10 mouse cellular contexts compared by ENCODE assay signal in genomic region chr11:52064398-52064797, GRCm38 (mm10). TPM values are rescaled to one million over a fixed set of nuclear protein-coding genes. Genes with fewer than 3 reads are reported as not detected.
DNase-seq lines count a peak whose midpoint lies in the region; ATAC-seq and TF ChIP-seq lines count a peak whose summit lies in the region.
"Had no signal": no experiment of that assay in that cellular context is flagged by ENCODE, and none has a peak within 500 bp of the region (broad histone marks: within the 10 kb centered on the region; RNA-seq: fewer than 3 reads in every experiment).

No protein-coding gene starts in this region.

- H3K27ac ChIP-seq in bone marrow macrophage, adult 2 months (ENCODE audit: insufficient read depth, low read depth, low read length) = no peak overlapping the region
- H3K27ac ChIP-seq in forebrain, embryonic 15.5 days (replicated peaks) = no peak overlapping the region
- H3K27ac ChIP-seq in hindbrain, embryonic 13.5 days = no peak overlapping the region

- no peak overlapping the region for H3K9ac ChIP-seq in forebrain, embryonic 15.5 days (replicated peaks)
- H3K9ac ChIP-seq in hindbrain, embryonic 13.5 days = no peak overlapping the region

- no peaks in the 10 kb centered on the region for H3K9me3 ChIP-seq in forebrain, embryonic 15.5 days
- no peaks in the 10 kb centered on the region for H3K9me3 ChIP-seq in hindbrain, embryonic 13.5 days
- H3K9me3 ChIP-seq: G1E had no signal

- TF ChIP-seq CTCF in bone marrow macrophage, adult 2 months (IDR thresholded peaks at IDR 0.05; ENCODE audit: low read depth, low read length) = peak; percentile 75

- H3K27me3 ChIP-seq in forebrain, embryonic 15.5 days = no peaks in the 10 kb centered on the region
- no peaks in the 10 kb centered on the region for H3K27me3 ChIP-seq in hindbrain, embryonic 13.5 days

- 57% methylated on average over 3 of the region's 3 CpGs for WGBS in forebrain, embryonic 15.5 days
- WGBS in hindbrain, embryonic 13.5 days = 50% methylated on average over 3 of the region's 3 CpGs

- H3K4me1 ChIP-seq in bone marrow macrophage, adult 2 months (ENCODE audit: control insufficient read depth, insufficient read depth, low read length) = peaks cover 8% of the 10 kb centered on the region
- H3K4me1 ChIP-seq in forebrain, embryonic 15.5 days = no peaks in the 10 kb centered on the region
- H3K4me1 ChIP-seq in hindbrain, embryonic 13.5 days (replicated peaks) = no peaks in the 10 kb centered on the region

- no peaks in the 10 kb centered on the region for H3K36me3 ChIP-seq in forebrain, embryonic 15.5 days
- no peaks in the 10 kb centered on the region for H3K36me3 ChIP-seq in hindbrain, embryonic 13.5 days
- H3K36me3 ChIP-seq: G1E had no signal

- TF ChIP-seq POLR2A in bone marrow macrophage, adult 2 months (IDR thresholded peaks at IDR 0.05; ENCODE audit: borderline replicate concordance, low read depth, low read length) = no peak

- no peak overlapping the region for H3K4me3 ChIP-seq in bone marrow macrophage, adult 2 months (ENCODE audit: insufficient read depth, low read length)
- H3K4me3 ChIP-seq in forebrain, embryonic 15.5 days = no peak overlapping the region
- no peak overlapping the region for H3K4me3 ChIP-seq in hindbrain, embryonic 13.5 days

- H3K4me2 ChIP-seq in forebrain, embryonic 15.5 days (replicated peaks) = no peak overlapping the region
- no peak overlapping the region for H3K4me2 ChIP-seq in hindbrain, embryonic 13.5 days

- peak; percentile 87 for DNase-seq in heart, adult 11 months
- no peak for DNase-seq in heart, postnatal 4 days
- DNase-seq in 416B (ENCODE audit: low read depth) = peak; percentile 83
- no peak for DNase-seq in left cerebral cortex, postnatal 4 days
- DNase-seq: kidney, adult 11 months had no signal

- intact Hi-C loops in left cerebral cortex, postnatal 4 days (cut with DNase I) = no loop called here

- ATAC-seq in megakaryocyte-erythroid progenitor cell, adult 5-6 weeks (replicated peaks; ENCODE audit: low FRiP score, low TSS enrichment, poor library complexity, severe bottlenecking) = peak; percentile 67; the same call in 1 of the 2 replicates
- no peak for ATAC-seq in forebrain, embryonic 15.5 days (replicated peaks)
- no peak for ATAC-seq in hindbrain, embryonic 13.5 days (ENCODE audit: low FRiP score)

RNA-seq across cellular contexts. Expression of gene Ppp2ca, which starts 34.1 kb away (rescaled TPM):
- 10 to 100 TPM; 86.3 to 87.2 TPM for total RNA-seq in heart, postnatal 4 days (2021)
- polyA plus RNA-seq in bone marrow macrophage, adult 2 months (2012; ENCODE audit: insufficient read depth, insufficient read length, missing spikeins) = 47.8 and 49.2 TPM in 2 replicates
- 65.6 and 66.8 TPM in 2 replicates for total RNA-seq in megakaryocyte-erythroid progenitor cell, adult 5-6 weeks (2014; fragmentation: Nextera tagmentation)
- total RNA-seq in megakaryocyte-erythroid progenitor cell, adult 5-6 weeks (2017) = 103 and 104 TPM in 2 replicates
- 116 and 129 TPM in 2 replicates for polyA plus RNA-seq in forebrain, embryonic 15.5 days (2015; fragmentation: Nextera tagmentation; extraction: Ambion mirVana)
- 100 to 1,000 TPM; 132 to 134 TPM for total RNA-seq in left cerebral cortex, postnatal 4 days (2021)
- polyA plus RNA-seq in hindbrain, embryonic 13.5 days (2015; fragmentation: Nextera tagmentation; extraction: Ambion mirVana) = 122 TPM in 2 replicates

Comparison
In these comparisons a context has a peak if more than half of its experiments do, and no peak if none do; other contexts are left out.
1. DNase-seq: peak in heart, adult 11 months (single experiment) and 416B (single experiment); none in heart, postnatal 4 days (single experiment) and left cerebral cortex, postnatal 4 days (single experiment).